Mouse (Mus musculus) embryonic facial prominence, embryonic 10.5 days (tissue): ENCODE results near the gene Dnase1l3. TPM values are rescaled to one million over a fixed set of nuclear protein-coding genes. Genes with fewer than 3 reads are reported as not detected.

Experiments
- polyA plus RNA-seq: library from polyadenylated mRNA; unstranded; fragments of >200 nt; fragmentation: Nextera tagmentation; extraction: Ambion mirVana; gene quantifications from 2 replicates; pipeline ENCODE4 v1.2.1, GENCODE M21; 2016

Dnase1l3 gene
- polyA plus RNA-seq, 1 experiment from 2014 or later, result 0.04 TPM

Other genes starting within 250 kb of the Dnase1l3 start
- not detected in 2 replicates for gene Gm26661, start 203.0 kb downstream of the Dnase1l3 start, polyA plus RNA-seq
- 20.4 and 22.5 TPM in 2 replicates for gene Flnb, start 176.6 kb downstream of the Dnase1l3 start, polyA plus RNA-seq
- gene Gm45521, start 37.3 kb downstream of the Dnase1l3 start, polyA plus RNA-seq, result 0.48 TPM in 1 of 2 replicates, not detected in the other
- gene Abhd6, start 8.3 kb upstream of the Dnase1l3 start, polyA plus RNA-seq, result 16.9 and 17.6 TPM in 2 replicates
- gene Rpp14, start 85.8 kb upstream of the Dnase1l3 start, polyA plus RNA-seq, result 57.0 and 61.5 TPM in 2 replicates
- 17.3 and 17.4 TPM in 2 replicates for gene Pxk, start 103.6 kb upstream of the Dnase1l3 start, polyA plus RNA-seq
- gene Pdhb, start 178.5 kb upstream of the Dnase1l3 start, polyA plus RNA-seq, result 200 and 214 TPM in 2 replicates
- 6.3 and 8.3 TPM in 2 replicates for gene Kctd6, start 219.6 kb upstream of the Dnase1l3 start, polyA plus RNA-seq